Mouse (Mus musculus): Measurements from ENCODE around the gene Noto. TPM values are rescaled to one million over a fixed set of nuclear protein-coding genes. Genes with fewer than 3 reads are reported as not detected.

Noto gene
- polyA plus RNA-seq, 1 experiment from 2014 or later: not detected

DNA sequence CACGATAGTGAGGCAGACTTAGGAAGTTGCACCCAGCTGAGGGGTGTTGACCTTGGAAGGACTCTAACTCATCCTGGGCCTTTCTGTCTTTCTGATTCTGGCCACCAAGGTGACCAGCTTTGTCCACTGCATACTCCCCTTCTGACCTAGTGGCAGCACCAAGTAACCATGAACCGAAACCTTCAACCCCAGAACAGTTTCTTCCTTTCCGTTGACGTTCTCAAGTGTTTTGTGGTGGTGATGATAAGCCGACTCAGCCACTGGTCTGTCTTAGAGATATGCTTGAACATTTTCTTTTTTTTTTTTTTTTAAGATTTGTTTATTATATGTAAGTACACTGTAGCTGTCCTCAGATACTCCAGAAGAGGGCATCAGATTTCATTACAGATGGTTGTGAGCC is 35.1 kb upstream of the Noto start:
- no peaks in the 10 kb centered on the region for H3K36me3 ChIP-seq
- no peak overlapping the region for H3K27ac ChIP-seq
- no peak overlapping the region for H3K9ac ChIP-seq
- 85% methylated on average over 5 of the region's 5 CpGs for WGBS
- H3K4me3 ChIP-seq: no peak overlapping the region
- H3K4me2 ChIP-seq (replicated peaks): no peak overlapping the region
- peaks cover 4% of the 10 kb centered on the region; the same call in 1 of the 2 replicates for H3K4me1 ChIP-seq
- no peaks in the 10 kb centered on the region; the same call in none of the 2 replicates for H3K27me3 ChIP-seq
- ATAC-seq (ENCODE audit: insufficient number of reproducible peaks, insufficient read depth, low FRiP score, low TSS enrichment): no peak
- no peaks in the 10 kb centered on the region for H3K9me3 ChIP-seq

DNA sequence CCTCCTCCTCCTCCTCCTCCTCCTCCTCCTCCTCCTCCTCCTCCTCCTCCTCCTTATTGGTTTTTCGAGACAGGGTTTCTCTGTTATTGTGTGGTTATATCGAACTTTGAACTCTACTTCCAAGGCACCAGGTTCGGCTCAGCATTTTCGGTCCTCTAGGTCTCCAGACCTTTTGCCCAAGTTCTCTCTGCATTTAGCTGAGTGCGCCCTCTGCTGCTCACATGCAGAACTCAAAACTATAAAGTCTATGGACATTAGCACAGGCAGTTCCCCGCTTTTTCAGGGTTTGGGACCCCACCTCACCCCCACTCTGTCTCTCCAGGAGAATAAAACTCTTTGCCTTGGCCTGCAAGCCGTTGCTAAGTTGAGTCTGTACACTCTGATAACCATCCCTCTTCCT is 31.9 kb upstream of the Noto start:
- H3K4me2 ChIP-seq (replicated peaks): no peak overlapping the region
- H3K36me3 ChIP-seq: no peaks in the 10 kb centered on the region
- H3K27ac ChIP-seq: no peak overlapping the region
- WGBS: 21% methylated on average over 5 of the region's 7 CpGs
- H3K4me1 ChIP-seq: no peaks in the 10 kb centered on the region
- H3K9ac ChIP-seq: no peak overlapping the region
- H3K9me3 ChIP-seq: no peaks in the 10 kb centered on the region
- no peak overlapping the region for H3K4me3 ChIP-seq
- no peak for ATAC-seq (ENCODE audit: insufficient number of reproducible peaks, insufficient read depth, low FRiP score, low TSS enrichment)
- no peaks in the 10 kb centered on the region for H3K27me3 ChIP-seq

DNA sequence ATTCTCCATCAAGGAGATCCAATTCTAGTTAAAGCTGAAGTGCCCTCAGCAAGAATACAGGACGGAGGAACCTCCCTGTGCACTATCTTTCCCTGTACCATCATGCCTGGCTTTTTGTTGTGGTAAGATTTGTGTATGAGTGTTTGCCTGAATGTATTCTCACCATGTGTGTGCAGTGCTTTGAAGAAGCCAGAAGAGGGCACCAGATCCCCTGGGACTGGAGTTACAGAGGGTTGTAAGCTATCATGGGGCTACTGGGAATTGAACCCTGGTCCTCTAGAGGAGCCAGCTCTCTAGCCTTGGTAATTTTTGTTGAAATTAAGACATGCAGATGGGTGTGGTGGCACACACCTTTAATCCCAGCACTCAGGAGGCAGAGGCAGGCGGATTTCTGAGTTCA is 28.3 kb upstream of the Noto start:
- WGBS: 79% methylated on average over 2 of the region's 2 CpGs
- Histone ChIP-seq H3K4me1 (no peaks in the 10 kb centered on the region), H3K27ac (no peak overlapping the region), H3K36me3 (no peaks in the 10 kb centered on the region), H3K4me2 (replicated peaks) (no peak overlapping the region), H3K9ac (no peak overlapping the region), H3K4me3 (no peak overlapping the region), H3K27me3 (no peaks in the 10 kb centered on the region), H3K9me3 (no peaks in the 10 kb centered on the region)
- ATAC-seq (ENCODE audit: insufficient number of reproducible peaks, insufficient read depth, low FRiP score, low TSS enrichment): no peak

DNA sequence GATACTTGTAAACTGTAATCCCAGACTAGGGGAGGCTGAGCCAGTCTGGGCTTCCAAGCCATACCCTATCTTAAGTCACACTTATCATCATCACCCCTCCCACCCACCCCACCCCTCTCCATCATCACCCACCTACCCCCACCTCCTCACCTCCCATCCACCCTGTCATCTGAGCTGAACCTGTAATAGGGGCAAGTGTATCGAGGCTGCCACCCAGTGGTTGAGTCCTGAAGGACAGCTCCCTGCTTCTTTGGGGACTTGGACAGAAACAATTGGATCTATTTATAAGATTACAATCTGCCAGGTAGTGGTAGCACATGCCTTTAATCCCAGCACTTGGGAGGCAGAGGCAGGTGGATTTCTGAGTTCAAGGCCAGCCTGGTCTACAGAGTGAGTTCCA is 26.5 kb upstream of the Noto start:
- Histone ChIP-seq H3K4me3 (no peak overlapping the region), H3K27ac (no peak overlapping the region), H3K27me3 (no peaks in the 10 kb centered on the region)

DNA sequence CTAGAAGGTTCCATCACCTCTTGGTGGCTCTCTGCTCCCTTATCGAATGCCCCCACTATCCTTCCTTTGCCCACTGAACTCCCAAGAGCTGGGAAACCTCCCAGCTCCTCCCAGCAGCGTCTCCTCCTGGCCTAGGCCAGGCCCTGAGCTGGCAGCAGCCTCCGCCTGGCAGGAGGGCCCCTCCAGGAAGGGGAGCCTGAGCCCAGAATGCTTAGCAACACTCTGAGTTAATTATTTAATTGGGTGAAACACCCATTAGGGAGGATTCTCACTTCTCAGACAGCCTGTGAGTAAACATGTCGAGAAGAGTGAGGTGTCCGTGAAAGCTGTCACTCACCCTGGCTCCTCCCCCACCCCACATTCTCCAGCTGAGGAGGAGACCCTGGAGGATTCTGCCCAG is 24.0 kb upstream of the Noto start:
- 24% methylated on average over 5 of the region's 5 CpGs for WGBS
- Histone ChIP-seq H3K9me3 (no peaks in the 10 kb centered on the region), H3K27me3 (no peaks in the 10 kb centered on the region), H3K4me2 (replicated peaks) (no peak overlapping the region), H3K4me1 (no peaks in the 10 kb centered on the region), H3K9ac (no peak overlapping the region), H3K27ac (no peak overlapping the region), H3K36me3 (no peaks in the 10 kb centered on the region), H3K4me3 (no peak overlapping the region)
- no peak for ATAC-seq (ENCODE audit: insufficient number of reproducible peaks, insufficient read depth, low FRiP score, low TSS enrichment)

More for the DNA sequence above, 26.5 kb upstream of the Noto start:
- Histone ChIP-seq H3K36me3 (no peaks in the 10 kb centered on the region), H3K4me1 (no peaks in the 10 kb centered on the region), H3K9ac (no peak overlapping the region), H3K9me3 (no peaks in the 10 kb centered on the region), H3K4me2 (replicated peaks) (no peak overlapping the region)
- 23% methylated on average over 1 of the region's 1 CpGs for WGBS
- no peak for ATAC-seq (ENCODE audit: insufficient number of reproducible peaks, insufficient read depth, low FRiP score, low TSS enrichment)

DNA sequence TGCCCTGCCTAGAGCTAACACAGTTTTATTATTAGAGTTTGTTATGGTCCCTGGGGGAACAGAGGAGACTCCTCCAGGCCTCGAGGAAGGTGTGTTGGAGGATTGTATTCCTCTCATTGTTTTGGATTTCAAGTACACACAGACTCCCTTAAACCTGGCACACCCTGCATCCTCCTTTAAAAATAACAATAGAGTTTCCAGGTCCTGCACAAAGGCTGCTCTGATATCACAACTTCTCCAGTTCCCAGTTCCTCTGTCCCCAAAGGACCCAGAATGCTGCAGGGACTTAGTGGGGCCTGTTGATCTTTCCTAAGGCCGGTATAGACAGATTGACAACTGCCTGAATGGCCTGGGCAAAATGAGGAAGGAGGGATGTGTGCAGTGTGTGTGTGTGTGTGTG is 21.1 kb upstream of the Noto start:
- Histone ChIP-seq H3K9me3 (no peaks in the 10 kb centered on the region), H3K4me2 (replicated peaks) (no peak overlapping the region), H3K4me3 (no peak overlapping the region), H3K4me1 (no peaks in the 10 kb centered on the region), H3K9ac (no peak overlapping the region), H3K36me3 (no peaks in the 10 kb centered on the region), H3K27ac (no peak overlapping the region), H3K27me3 (peaks cover 12% of the 10 kb centered on the region)
- WGBS: 36% methylated on average over 2 of the region's 2 CpGs
- ATAC-seq (ENCODE audit: insufficient number of reproducible peaks, insufficient read depth, low FRiP score, low TSS enrichment): no peak

DNA sequence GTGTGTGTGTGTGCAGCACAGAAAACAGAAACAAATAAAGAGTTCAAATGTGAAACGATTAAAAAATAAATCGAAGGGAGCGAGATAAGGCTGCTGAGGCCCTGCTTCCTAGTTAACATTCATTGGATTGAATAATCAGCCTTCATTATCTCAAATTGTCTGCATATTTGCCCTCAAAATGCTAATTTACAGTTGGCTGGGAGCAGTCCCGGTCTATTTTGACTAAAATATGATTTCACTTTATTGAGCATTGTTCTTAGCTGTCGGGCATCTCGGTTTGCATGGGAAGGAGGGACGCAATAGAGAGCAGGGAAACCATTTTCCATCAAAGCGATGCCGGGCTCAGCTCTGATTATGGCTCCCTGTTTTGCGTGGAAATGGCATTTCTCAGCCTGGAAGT is 20.6 kb upstream of the Noto start:
- Histone ChIP-seq H3K4me1 (no peaks in the 10 kb centered on the region), H3K27ac (no peak overlapping the region), H3K4me3 (no peak overlapping the region), H3K4me2 (replicated peaks) (no peak overlapping the region), H3K9me3 (no peaks in the 10 kb centered on the region), H3K9ac (no peak overlapping the region), H3K36me3 (no peaks in the 10 kb centered on the region), H3K27me3 (peaks cover 16% of the 10 kb centered on the region)
- 79% methylated on average over 10 of the region's 10 CpGs for WGBS
- no peak for ATAC-seq (ENCODE audit: insufficient number of reproducible peaks, insufficient read depth, low FRiP score, low TSS enrichment)

DNA sequence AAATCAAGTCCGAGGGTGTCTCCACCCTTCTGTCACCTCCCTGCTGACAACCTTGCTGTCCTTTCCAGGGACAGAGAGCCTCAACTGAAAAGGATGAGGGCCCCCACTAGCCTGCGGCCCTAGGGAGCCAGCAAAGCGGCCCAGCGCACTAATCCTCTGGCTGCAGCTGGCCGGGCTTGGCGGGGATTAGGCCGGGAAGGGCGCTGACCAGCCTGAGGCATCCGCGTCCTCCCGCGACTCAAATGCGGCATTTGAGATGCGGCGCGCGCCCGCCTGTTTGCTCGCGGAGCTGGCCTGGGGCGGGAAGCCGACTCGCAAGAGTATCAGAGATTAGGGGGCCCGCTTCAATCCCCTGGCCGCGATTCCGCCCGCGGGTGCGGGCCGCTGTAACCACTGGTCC is 14.7 kb upstream of the Noto start:
- peak overlapping the region; percentile 41 for H3K4me2 ChIP-seq (replicated peaks)
- WGBS: 1% methylated on average over 31 of the region's 31 CpGs
- ATAC-seq (ENCODE audit: insufficient number of reproducible peaks, insufficient read depth, low FRiP score, low TSS enrichment): no peak

DNA sequence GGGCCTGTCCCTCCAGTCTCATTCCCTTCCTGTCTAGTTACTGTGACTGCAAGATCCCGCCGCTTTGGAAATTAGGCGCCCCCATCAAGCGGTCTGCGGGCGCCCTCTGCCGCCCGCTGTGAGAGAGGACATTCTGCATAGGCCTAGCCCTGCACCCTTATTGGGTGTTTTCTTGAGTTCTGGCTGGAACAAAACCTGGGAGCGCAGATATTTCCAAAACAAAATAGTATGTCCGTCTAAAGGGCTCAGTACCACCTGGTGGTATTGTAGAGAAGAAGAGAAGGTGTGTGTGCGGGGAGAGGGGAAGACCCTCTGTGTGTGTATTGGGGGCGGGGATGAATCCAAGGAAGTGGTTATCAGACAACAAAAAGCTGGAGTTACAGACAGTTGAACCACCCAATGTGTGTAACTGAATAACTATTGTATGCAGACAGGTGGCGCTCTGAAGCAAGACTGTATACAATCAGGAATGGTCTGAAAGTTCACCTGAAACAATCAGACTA is 12.9 kb upstream of the Noto start:
- Histone ChIP-seq H3K27ac (no peak overlapping the region), H3K36me3 (no peaks in the 10 kb centered on the region), H3K4me1 (0 out of 2 replicates have a peak, but pooled peaks cover 3% of the 10 kb centered on the region), H3K4me3 (no peak overlapping the region), H3K27me3 (peaks cover 45% of the 10 kb centered on the region), H3K9ac (no peak overlapping the region), H3K9me3 (no peaks in the 10 kb centered on the region), H3K4me2 (replicated peaks) (no peak overlapping the region)
- peak; percentile 84 for ATAC-seq (ENCODE audit: insufficient number of reproducible peaks, insufficient read depth, low FRiP score, low TSS enrichment)
- WGBS: 9% methylated on average over 13 of the region's 13 CpGs

More for the DNA sequence above, 14.7 kb upstream of the Noto start:
- Histone ChIP-seq H3K36me3 (no peaks in the 10 kb centered on the region), H3K9ac (no peak overlapping the region; the same call in 1 of the 2 replicates), H3K27me3 (peaks cover 45% of the 10 kb centered on the region), H3K9me3 (no peaks in the 10 kb centered on the region), H3K4me3 (peak overlapping the region; percentile 6; the same call in 1 of the 2 replicates), H3K27ac (no peak overlapping the region), H3K4me1 (0 out of 2 replicates have a peak, but pooled peaks cover 3% of the 10 kb centered on the region)

DNA sequence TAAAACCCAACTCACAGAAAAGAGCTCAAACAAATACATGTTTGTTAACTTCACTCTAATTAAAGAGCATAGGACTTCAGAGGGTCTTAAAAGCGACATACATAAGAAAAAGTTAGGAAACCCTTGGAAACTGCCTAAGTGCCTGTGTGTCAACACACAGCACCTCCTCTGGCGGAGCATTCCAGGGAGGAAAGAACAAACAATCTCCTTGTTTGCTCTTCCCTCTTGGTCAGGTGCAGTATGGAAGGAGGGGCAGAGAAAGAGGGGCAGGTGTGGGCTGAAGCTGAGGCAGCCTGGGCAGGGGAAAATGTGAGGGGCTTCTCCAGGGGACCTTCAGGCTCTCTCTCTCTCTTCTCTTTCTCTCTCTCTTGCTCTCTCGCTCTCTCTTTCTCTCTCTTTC is 7.9 kb upstream of the Noto start:
- no peaks in the 10 kb centered on the region for H3K9me3 ChIP-seq
- H3K27me3 ChIP-seq: 0 out of 2 replicates have a peak, but pooled peaks cover 5% of the 10 kb centered on the region
- H3K4me1 ChIP-seq: no peaks in the 10 kb centered on the region
- 62% methylated on average over 3 of the region's 3 CpGs for WGBS
- no peak overlapping the region for H3K27ac ChIP-seq
- no peak overlapping the region for H3K4me3 ChIP-seq
- no peak overlapping the region for H3K9ac ChIP-seq
- ATAC-seq (ENCODE audit: insufficient number of reproducible peaks, insufficient read depth, low FRiP score, low TSS enrichment): no peak
- H3K4me2 ChIP-seq (replicated peaks): no peak overlapping the region
- H3K36me3 ChIP-seq: no peaks in the 10 kb centered on the region

DNA sequence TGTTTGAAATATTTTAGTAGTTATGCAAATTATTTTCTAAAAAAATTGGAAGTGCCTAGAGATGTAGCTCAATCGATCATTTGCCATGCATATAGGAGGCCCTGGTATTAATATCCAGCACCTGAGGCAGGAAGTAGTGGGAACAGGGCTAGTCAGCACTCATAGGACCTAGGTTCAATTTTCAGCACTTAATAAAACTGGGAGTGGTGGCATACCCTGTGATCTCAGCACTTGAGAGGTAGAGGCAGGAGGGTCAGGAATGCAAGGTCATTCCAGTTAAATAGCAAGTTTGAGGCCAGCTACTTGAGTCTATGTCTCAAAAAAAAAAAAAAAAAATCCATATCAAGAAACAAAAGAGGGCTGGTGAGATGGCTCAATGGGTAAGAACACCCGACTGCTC is 4.5 kb upstream of the Noto start:
- Histone ChIP-seq H3K27ac (no peak overlapping the region), H3K9ac (no peak overlapping the region), H3K27me3 (peaks cover 20% of the 10 kb centered on the region), H3K4me3 (no peak overlapping the region), H3K4me2 (replicated peaks) (no peak overlapping the region), H3K9me3 (no peaks in the 10 kb centered on the region), H3K4me1 (no peaks in the 10 kb centered on the region), H3K36me3 (no peaks in the 10 kb centered on the region)
- 74% methylated on average over 2 of the region's 2 CpGs for WGBS
- ATAC-seq (ENCODE audit: insufficient number of reproducible peaks, insufficient read depth, low FRiP score, low TSS enrichment): no peak

DNA sequence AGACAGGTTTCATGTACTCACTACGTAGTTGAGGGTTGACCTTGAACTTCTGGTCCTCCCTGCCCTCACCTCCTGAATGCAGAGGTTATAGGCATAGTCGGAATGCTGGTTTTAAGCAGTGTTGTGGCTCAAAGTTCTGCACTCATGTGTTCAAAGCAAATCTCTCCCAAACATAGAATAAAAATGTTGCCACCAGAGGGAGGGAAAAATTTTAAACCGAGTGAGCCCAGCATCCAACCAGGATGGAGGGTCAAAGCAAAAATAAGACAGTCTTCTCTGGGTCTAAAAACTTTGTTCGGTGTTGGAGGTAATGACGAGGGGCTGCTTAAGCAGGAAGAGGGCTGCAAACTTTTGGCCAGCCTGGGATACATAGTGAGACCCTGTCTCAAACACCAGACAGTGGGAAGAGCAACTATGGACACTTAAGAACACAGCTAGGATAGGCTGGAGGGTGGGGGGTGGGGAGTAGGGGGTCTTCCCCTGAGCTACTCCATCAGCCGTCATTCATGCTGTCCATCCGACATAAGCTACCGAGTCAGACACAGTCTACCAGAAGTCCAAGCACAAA is 7.7 kb downstream of the Noto start:
- no peak for ATAC-seq (ENCODE audit: insufficient number of reproducible peaks, insufficient read depth, low FRiP score, low TSS enrichment)
- Histone ChIP-seq H3K36me3 (no peaks in the 10 kb centered on the region), H3K4me2 (replicated peaks) (peak overlapping the region; percentile 66), H3K9ac (peak overlapping the region; percentile 69), H3K4me3 (peak overlapping the region; percentile 85), H3K27me3 (peaks cover 7% of the 10 kb centered on the region), H3K27ac (no peak overlapping the region), H3K4me1 (peaks cover 8% of the 10 kb centered on the region; the same call in 1 of the 2 replicates), H3K9me3 (no peaks in the 10 kb centered on the region)
- 46% methylated on average over 8 of the region's 8 CpGs for WGBS

Measured in embryonic facial prominence, embryonic 12.5 days (tissue).